Mouse (Mus musculus) right cerebral cortex, postnatal 14 days (tissue): ENCODE results near the gene Flt4.
"Not testable (repeated sequence)": the region's sequence is repeated elsewhere in the genome, so short reads cannot be mapped to it uniquely, and the experiment has no call there.

Experiments used
- DNase-seq: peaks from one replicate; pipeline ENCODE4 v3.0.0; 2022

Gene Flt4

GRCm38 (mm10) chr11:49608938-49609867, at the start of gene Flt4:
Flt4 (plus strand) TSS chr11:49609263.
- DNase-seq, result not testable (repeated sequence)

DNA sequence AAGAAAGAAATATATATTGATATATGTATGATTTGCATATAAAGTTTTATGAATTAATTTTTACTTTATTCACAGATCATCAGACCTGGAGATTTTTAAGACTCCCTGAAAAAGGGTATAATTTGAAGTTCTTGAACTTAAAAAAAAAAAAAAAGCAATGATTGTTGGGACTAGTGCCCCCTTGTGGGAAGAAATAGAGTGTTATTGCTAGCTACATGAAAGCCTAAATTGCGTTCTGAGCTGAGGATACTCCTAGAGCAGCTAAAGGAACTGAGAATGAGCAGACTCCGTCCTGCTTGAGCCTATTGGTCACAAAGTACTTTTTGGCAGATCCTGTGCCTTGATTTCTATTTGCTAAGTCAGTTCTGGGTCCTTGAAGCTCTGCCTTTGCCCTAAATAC, 34.0 kb upstream of the Flt4 start:
- not testable (repeated sequence) for DNase-seq

- not testable (repeated sequence) for DNase-seq
These were observed 28.6 kb upstream of the Flt4 start for GRCm38 (mm10) chr11:49580452-49580851.

DNA sequence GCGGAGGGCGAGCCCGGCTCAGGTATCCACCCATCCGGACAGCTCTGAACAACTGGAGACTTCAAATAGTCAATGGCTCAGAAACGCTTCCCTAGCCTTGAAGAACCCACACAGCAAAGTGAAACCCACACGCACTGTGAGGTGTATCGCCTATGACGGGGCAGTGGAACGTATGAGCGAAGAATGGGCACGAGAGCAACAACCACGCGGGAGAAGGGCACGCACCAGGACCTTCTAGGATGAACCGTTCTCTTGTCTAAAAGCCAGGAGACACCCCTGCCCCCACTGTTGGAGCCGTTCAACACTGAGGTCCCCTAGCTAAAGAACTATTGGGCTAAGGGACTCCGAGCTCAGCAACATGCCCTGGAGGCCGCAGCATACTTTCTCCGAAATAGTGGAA, 18.9 kb upstream of the Flt4 start:
- DNase-seq, result no peak

GRCm38 (mm10) chr11:49597149-49597548, 11.9 kb upstream of the Flt4 start:
- DNase-seq, result not testable (repeated sequence)

- not testable (repeated sequence) for DNase-seq
These were observed 757 bp upstream of the Flt4 start for GRCm38 (mm10) chr11:49608306-49608705.

GRCm38 (mm10) chr11:49609868-49610824, 1.1 kb downstream of the Flt4 start:
- not testable (repeated sequence) for DNase-seq

DNA sequence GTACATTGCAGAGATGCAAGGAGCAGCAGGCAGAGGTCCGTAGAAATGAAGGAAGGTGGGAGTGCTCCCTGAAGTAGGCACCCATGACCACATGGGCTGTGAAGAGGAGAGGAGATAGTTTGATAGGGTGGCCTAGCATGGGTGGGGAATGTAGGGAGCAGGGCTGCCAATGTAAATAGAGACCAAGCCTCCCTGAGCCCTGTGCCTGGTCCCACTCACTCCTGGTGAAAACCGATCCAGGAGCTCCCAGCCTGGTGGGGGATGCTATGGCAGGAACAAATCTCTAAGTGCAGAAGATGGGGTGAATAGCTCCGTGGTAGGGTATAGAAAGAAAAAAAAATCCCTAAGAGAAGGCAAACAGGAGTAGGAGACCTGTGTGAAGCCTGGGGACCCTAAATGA, 2.3 kb downstream of the Flt4 start:
- DNase-seq, result not testable (repeated sequence)

DNA sequence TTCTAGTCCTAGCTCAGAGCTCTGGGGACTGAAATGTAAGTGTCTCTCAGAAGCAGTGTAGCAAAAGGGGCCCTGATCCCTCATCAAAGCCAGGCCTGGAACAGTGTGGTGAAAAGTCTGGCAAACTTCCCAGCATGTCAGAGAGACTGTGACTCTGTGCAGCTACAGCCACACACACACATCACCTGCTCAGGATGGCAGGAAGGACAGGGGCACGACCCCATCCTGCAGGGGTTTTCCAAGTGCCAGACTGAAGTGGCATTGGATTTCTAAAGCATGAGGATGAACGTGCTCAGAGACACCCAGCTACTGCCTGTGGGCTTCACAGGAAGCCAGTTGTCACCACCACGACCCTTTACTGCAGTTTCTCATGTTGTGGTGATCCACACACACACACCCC, 3.1 kb downstream of the Flt4 start:
- DNase-seq, result no peak

DNA sequence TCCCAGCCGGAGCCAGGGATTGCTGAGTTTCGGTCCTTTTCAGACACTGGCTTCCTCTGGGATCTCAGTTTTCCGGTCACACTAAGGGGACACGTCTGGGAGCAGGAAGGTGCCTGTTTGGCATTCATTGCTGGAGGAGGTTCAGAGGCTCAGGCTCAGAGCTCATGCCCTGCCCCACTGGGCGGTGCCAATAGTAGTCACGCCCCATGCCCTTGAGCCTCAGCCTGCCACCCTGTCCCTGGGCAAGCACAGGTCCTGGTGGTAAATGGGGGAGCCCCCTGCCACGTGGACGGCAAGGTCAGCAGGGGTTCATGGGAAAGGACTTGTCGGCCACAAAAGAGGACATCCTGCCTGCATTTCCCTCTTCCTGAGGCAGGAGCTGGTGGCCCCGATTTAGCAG, 4.3 kb downstream of the Flt4 start:
- DNase-seq, result no peak

GRCm38 (mm10) chr11:49615856-49616725, 7.0 kb downstream of the Flt4 start:
- no peak for DNase-seq

- DNase-seq, result no peak
These were observed 9.4 kb downstream of the Flt4 start for GRCm38 (mm10) chr11:49618476-49618875.

- DNase-seq, result no peak
These were observed 12.9 kb downstream of the Flt4 start for GRCm38 (mm10) chr11:49621953-49622352.

DNA sequence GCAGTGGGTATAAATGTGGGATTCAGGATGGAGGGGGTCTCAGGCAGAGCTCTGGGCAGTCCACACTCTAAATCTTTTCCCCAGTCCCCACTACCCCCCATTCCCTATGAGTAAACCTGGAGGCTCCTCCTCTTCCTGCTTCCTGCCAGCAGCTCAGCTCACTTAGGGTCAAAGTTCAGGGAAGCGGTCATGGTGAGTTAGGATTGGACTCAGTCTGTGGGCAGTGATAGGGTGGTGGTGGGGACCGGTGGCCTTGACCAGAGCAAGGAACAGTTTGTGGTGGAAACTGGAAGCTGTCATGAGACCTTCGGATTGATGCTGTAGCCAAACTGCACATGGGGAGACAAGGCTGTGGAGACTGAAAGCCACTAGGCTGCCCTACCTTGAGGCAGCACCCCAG, 15.1 kb downstream of the Flt4 start:
- DNase-seq, result no peak

DNA sequence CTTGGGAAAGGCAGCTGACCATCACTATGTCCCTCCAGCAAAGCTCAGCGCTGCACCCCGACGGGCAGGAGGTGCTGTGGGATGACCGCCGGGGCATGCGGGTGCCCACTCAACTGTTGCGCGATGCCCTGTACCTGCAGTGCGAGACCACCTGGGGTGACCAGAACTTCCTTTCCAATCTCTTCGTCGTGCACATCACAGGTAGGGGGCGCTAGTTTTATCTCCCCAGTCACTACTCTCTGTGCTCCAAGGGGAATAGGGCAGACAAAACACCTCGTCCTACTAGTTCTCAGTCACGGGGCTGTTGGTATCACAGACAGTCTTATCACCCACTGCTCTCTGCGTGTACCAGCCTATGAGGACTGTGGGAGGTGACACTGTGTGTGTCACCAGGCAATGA, 16.8 kb downstream of the Flt4 start:
- no peak for DNase-seq

- DNase-seq, result no peak
These were observed 17.7 kb downstream of the Flt4 start for GRCm38 (mm10) chr11:49626748-49627147.

DNA sequence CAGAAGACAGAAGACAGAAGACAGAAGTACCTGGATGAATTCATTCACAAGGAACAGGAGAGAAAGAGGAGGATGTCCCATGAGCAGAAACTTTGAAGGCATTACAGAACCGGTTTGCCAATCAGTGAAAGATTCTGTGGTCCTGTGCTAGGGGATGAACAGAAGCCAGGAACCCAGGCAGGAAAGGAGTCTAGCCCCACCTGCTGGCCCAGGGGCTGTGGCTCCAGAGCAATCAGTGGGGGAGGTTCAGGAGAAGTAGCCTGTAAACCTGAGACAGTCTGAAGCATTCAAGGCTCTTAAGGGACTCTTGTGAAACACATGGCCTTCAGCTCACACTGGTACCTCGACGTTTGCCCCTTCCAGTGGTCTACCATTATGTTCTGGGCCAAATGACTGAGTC, 22.1 kb downstream of the Flt4 start:
- no peak for DNase-seq

DNA sequence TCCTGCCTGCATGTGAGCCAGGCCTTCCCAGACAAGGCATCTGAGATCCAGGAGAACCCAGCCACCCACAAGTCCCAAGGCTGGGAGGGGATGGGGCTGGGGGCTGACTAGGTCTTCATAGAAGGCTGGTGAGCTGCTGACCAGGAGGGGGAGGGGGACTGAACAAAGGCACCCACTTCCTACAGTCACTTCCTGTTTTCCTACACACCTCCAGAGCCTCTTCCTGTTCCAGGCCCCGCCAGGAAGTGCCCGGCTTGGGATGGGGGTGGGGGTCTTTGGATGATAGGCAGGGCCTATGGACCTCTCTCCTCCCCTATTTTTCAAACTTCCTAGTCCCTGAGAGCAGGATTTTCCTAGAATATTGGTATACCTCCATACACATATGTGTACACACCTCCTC, 23.2 kb downstream of the Flt4 start:
- DNase-seq, result no peak

- DNase-seq, result no peak
These were observed 25.0 kb downstream of the Flt4 start for GRCm38 (mm10) chr11:49634101-49634500.

DNA sequence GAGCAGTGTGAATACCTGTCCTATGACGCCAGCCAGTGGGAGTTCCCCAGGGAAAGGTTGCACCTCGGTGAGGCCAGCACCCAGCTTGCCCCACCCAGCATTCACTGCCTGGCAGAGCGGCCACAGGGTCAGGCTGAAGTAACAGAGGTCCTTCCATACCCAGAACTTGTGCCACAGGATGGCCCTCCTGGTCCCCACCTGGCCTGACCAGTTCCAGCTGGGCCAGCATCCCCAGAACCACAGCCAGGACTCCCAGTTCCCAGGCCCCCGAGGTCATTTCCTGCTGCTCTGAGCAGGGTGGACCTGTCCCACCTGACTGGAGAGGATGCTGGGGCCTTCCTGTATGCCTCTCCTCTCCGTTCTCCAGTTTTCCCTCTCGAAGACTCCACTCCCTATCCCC, 26.6 kb downstream of the Flt4 start:
- DNase-seq, result no peak

GRCm38 (mm10) chr11:49636449-49636848, 27.4 kb downstream of the Flt4 start:
- no peak for DNase-seq

GRCm38 (mm10) chr11:49645677-49646076, 36.6 kb downstream of the Flt4 start:
- DNase-seq, result no peak
